Mouse (Mus musculus) cerebellum, adult (tissue): Measurements from ENCODE around the gene Celf2.
A peak's percentile ranks its signal among the peaks of the same experiment; 100 is the strongest.

Experiments used
- ATAC-seq: cut with Nextera tagmentation; 2 replicates; pipeline ENCODE4 v1.9.2; 2017; ENCODE audit warnings: mild to moderate bottlenecking, moderate library complexity, mixed read lengths; ENCODE audit not compliant: insufficient number of reproducible peaks, low FRiP score, low TSS enrichment

The Celf2 gene

GRCm38 (mm10) chr2:6808736-6809135 lies 700.6 kb downstream of the Celf2 start:
- no peak for ATAC-seq

GRCm38 (mm10) chr2:6796754-6797153 lies 712.6 kb downstream of the Celf2 start:
- ATAC-seq = no peak

- ATAC-seq = no peak
Measured at GRCm38 (mm10) chr2:6795995-6796588, 713.3 kb downstream of the Celf2 start.

- no peak for ATAC-seq
Measured at GRCm38 (mm10) chr2:6794858-6795257, 714.5 kb downstream of the Celf2 start.

- ATAC-seq = no peak
Measured at GRCm38 (mm10) chr2:6790876-6791275, 718.5 kb downstream of the Celf2 start.

GRCm38 (mm10) chr2:6786494-6787144 lies 722.7 kb downstream of the Celf2 start:
- ATAC-seq = no peak

DNA sequence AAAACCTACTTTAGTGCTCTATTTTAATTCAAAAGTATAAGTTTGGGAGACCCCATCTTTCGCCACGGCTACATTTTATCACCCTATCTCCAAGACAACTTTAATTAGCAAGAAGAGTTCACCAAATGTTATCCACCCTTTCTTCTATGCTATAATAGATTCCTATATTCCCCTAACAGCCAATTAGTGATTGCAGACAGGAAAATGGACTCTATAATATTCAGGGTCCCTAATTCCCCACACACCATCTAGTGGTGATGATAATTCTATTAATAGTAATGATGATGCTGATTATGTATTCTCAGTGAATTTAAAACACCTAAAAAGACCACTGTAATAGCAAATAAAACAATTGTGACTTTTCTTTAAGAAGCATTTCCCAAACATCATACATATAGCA lies 739.1 kb downstream of the Celf2 start:
- ATAC-seq = no peak

DNA sequence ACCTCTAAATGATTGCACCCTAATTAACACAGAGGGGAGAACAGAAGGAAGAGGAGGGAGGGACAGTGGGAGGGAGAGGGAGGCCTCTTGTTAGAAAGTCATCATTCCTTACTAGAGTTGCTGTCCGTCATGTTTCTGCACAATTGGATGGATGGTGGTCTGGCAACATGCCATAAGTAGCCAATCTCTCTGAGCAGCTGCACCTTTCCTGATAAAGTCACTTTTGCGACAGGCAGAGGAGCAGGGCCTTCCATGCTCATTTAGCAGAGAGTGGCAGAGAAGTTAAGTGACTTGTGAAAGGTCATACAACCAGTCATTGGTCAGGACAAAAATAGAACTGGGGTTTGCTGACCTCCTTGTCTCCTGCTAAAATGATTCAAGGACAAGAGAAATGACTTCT lies 747.0 kb downstream of the Celf2 start:
- ATAC-seq = no peak

GRCm38 (mm10) chr2:6743173-6743572 lies 766.2 kb downstream of the Celf2 start:
- no peak for ATAC-seq

DNA sequence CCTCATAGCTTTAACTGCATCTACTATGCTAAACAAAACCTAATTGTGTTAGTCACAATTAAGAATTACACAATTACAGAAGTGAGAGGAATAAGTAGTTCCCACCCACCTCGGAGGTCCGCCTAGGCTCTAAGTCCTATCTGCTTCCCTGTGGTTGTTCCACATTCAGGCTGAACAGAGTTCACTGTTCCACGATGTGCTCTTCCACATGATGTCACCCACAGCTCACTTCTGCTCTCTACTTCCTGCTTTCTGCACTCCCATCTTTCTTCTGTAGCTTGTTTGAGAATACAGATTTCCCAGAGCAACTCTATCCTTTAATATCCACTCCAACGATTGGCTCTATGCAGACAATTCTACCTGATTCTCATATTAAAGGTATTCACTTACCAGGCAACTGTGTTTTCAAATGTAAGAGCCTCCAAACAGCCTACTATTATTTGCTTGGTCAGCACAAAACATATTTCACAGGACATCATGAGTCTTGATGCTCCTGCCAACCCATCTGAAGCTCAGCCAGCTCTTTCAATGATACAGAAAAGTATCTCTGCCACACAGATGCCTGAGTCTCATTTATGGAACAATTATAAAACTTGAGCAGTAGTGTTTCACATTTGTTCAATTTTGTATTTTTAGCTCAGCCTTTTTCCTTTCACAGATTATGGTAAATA lies 769.2 kb downstream of the Celf2 start:
- ATAC-seq = peak; percentile 71

- ATAC-seq = no peak
Measured at GRCm38 (mm10) chr2:6732026-6732425, 777.3 kb downstream of the Celf2 start.

DNA sequence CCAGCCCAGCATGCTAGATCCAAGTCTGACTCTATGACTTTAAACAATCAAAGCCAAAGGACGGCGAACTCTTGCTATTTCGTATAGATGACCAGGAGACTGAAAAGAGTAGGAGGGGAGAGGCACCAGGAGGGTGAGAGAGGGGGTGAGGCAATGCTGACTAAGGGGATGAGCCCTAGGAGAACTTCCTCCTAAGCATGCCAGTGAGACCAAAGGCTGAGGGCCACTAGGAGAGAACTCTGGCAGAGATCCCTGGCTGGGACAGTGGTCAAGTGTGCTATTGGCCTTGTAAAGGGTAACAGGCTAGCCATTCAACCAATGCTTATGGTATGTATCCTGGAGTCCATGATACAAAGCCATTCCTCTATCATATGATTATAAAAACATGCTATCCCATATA lies 778.5 kb downstream of the Celf2 start:
- ATAC-seq = no peak

DNA sequence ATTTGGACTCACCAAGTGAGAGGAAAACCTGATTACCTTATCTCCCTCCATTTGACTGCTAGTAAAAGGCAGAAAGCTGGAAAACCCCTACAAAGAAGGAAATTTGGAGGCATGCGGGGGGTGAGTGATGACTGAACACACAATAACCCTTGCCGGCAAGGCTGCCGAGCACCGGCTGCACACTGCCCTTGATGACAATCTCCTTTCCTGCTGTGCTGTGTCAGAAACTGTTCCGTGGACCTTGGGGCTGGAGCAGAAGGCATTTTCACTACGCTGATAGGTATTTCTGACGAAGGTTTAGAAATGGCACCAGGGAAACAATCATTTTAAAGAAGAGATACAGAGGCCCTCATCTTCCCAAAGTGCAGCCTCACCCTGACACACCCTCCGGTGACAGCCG lies 779.4 kb downstream of the Celf2 start:
- ATAC-seq = no peak

- peak; percentile 45; the same call in 1 of the 2 replicates for ATAC-seq
Measured at GRCm38 (mm10) chr2:6728840-6729252, 780.5 kb downstream of the Celf2 start.

DNA sequence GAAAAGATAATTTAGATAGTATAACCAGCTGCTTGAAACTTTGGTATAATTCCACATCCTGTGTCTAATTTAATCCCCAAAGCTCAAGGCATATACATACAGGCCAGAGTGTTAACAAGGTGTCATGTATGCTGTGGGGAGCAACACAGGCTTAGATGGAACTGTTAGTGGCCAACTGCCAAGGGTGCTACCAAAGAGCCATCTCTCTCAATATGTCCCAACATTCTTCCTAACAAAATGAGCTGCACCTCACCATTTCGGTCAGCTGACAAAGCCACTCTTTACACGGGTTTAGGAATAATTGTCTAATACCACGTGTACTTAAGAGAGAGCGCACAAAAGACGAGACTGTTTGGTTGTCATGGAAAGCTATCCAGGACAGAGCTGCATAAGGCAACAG lies 782.0 kb downstream of the Celf2 start:
- no peak for ATAC-seq

- ATAC-seq = peak; percentile 65
Measured at GRCm38 (mm10) chr2:6726071-6726470, 783.3 kb downstream of the Celf2 start.

GRCm38 (mm10) chr2:6723602-6724001 lies 785.8 kb downstream of the Celf2 start:
- no peak for ATAC-seq

- peak; percentile 47 for ATAC-seq
Measured at GRCm38 (mm10) chr2:6721460-6722401, 787.6 kb downstream of the Celf2 start.

- ATAC-seq = peak; percentile 60
Measured at GRCm38 (mm10) chr2:6720753-6721459, 788.5 kb downstream of the Celf2 start.

DNA sequence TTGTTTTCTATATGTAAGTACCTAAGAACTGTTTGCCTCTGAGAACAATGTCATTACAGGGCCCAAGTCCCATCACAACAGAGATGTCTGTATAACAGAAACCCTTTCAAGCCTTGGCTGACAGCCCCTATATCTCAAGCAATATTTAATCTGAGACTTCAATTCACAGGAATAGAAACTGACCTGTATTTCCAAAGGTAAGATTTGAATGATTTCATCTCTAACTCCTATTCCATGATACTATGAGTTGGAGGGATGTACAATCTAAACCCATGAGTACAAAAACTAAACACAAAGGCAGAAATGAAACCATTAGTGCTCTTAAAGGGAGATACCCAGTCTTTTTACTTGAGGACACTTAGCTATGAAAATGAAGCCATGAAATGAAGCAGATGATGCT lies 790.5 kb downstream of the Celf2 start:
- ATAC-seq = no peak
